Mouse (Mus musculus) frontal cortex, postnatal 14 days (tissue): ENCODE data around the gene Map2k1.
A peak's percentile ranks its signal among the peaks of the same experiment; 100 is the strongest.
"Not testable (repeated sequence)": the region's sequence is repeated elsewhere in the genome, so short reads cannot be mapped to it uniquely, and the experiment has no call there.

ENCODE experiments used
- DNase-seq, 2 experiments: peaks; one replicate each; pipeline ENCODE4 v3.0.0; 2022; ENCODE audit warnings: low spot score in 2 of 2

The Map2k1 gene

GRCm38 (mm10) chr9:64253021-64253904, at the start of gene Map2k1:
TSS of gene Map2k1 (minus strand) at chr9:64253631.
- peak; percentile 98 to 100 for DNase-seq

- DNase-seq, result not testable (repeated sequence)
Measured at GRCm38 (mm10) chr9:64303086-64303485, 49.7 kb upstream of the Map2k1 start.

- DNase-seq, result no peak
Measured at GRCm38 (mm10) chr9:64282404-64282987, 29.1 kb upstream of the Map2k1 start.

DNA sequence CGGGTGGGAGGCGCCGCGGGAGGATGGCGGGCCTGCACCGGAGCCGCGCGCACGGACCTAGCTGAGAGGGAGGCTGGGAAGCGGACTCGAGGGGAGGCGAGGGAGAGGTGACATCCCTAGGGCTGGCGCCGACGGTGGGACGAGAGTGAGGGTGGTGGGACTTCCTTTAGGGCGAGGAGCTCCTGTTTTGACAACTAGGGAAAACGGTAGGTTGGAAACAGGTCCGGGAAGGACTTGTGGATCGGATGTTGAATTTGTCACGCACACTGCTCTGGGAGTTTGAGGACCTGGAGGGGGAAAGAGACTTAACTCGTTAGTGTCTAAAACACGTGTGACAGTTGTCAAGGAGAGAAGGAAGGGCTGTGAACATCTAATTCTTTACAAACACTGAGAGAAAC, 28.3 kb upstream of the Map2k1 start:
- DNase-seq, result no peak

DNA sequence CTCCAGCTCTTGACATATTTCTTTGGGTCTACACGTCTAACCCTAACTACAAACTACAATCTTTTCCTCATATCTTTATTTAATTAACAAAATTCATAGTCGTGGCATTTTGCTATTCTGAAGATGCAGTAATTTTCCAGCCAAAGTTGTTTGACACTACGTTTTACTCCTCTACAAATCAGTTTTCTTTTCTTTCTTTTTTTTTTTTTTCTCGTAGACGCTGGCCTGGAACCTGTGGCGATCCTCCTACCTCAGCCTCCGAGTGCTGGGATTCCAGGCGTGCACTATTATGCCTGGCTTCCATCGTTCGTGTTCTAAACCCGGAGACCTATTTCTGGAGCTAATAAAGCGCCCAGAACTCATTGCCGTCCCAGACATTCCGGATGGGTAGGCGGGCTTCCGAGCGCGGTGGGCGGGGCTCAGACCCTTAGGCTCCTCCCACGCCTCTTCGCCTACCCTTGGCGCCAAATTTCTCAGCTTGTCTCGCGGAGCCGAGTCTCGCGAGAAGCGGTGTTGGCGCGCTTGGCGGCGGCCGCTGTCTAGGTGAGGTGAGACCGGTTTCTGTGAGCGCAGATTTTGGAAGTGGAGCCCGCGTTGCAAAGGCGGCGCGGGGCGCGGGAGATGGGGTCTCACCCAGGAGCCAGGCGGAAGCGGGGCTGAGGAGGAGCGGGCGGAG, 27.8 kb upstream of the Map2k1 start, which contains the start of gene Tipin:
Gene Tipin (plus strand): TSS at position 477 of the 676 bp plus-strand sequence.
- DNase-seq, result peak; percentile 84 to 86

- DNase-seq, result no peak
Measured at GRCm38 (mm10) chr9:64278665-64279310, 25.4 kb upstream of the Map2k1 start.

GRCm38 (mm10) chr9:64277706-64278105, 24.3 kb upstream of the Map2k1 start:
- peak in 1 of 2 experiments; percentile 65 for DNase-seq

DNA sequence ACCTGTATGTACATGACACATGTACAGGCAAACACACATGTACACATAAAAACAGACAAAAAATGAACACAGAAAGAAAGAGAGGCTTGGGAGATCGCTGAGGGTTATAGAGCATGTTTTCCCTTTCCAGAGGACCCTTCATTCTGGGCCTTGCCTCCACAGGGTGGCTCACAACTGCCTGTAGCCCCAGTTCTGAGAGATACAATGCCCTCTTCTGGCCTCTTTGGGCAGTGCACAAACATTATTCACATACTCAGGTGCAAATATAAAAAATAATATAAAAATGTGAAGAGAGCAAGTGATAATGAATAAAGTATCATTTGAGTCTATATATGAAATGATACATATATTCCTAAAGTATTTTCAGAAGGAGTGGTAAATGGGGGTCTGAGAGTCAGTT, 21.5 kb upstream of the Map2k1 start:
- DNase-seq, result no peak

DNA sequence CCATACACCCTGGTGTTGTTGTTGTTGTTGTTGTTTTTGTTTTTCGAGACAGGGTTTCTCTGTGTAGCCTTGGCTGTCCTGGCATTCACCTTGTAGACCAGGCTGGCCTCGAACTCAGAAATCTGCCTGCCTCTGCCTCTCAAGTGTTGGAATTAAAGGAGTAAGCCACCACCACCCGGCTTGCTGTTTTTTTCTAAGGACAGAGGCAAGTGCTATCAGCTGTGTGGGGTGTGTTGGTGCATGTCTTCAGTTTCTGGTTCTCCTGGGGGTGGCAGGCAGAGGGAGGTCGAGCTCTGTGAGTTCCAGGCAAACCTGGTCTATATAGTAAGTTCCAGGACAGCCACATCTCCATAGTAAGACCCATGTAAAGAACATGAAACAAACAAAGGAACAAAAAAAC, 20.9 kb upstream of the Map2k1 start:
- DNase-seq, result no peak

- no peak for DNase-seq
Measured at GRCm38 (mm10) chr9:64273757-64274156, 20.3 kb upstream of the Map2k1 start.

DNA sequence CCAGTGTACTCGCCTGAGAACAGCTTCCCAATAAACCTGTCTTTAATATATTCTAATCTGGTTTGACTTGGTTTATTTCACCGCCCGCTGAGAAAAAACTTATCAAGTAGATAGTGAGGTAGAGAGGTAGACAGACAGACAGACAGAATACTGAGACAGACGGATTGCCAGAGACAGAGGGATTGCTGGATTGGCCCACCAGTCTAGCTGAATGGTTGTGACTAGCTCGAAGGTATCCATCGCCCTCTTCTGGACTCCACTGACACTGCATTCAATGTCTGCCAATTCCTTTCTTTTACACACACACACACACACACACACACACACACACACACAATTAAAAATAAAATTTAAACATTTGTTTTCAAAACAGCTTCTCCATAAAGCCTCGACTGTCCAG, 19.2 kb upstream of the Map2k1 start:
- DNase-seq, result peak in 1 of 2 experiments; percentile 57

- DNase-seq, result no peak
Measured at GRCm38 (mm10) chr9:64271249-64271648, 17.8 kb upstream of the Map2k1 start.

DNA sequence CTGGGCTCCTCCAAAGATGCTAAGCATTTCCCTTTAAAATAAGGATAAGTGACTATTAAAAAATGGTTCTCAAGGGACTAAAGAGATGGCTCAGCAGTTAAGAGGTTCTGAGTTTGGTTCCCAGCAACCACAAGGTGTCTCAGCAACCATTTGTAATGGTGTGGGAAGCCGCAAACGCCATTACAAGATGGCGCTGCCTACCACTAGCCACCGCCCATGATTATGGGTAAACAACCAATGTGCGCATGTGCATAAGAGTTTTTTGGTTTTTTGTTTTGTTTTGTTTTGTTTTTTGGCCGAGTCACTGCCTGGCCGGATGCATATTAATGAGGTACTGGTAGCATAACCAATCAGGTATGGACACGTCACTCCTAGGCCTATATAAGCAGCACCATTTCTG, 15.4 kb upstream of the Map2k1 start:
- DNase-seq, result not testable (repeated sequence)

GRCm38 (mm10) chr9:64268196-64268595, 14.8 kb upstream of the Map2k1 start:
- no peak for DNase-seq

DNA sequence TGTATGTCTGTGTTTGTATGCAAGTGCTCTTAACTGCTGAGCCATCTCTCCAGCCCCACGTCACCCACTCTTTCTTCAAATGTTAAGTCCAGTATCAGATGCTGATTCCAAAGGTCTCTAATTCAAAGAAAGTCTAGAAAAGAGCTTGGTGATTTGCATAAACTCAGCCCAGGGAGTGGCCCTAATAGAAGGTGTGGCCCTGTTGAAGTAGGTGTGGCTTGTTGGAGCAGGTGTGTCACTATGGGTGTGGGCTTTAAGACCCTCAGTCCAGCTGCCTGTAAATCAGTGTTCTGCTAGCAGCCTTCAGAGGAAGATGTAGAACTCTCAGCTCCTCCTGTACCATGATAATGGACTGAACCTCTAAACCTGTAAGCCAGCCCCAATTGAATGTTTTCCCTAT, 13.8 kb upstream of the Map2k1 start:
- no peak for DNase-seq

GRCm38 (mm10) chr9:64264813-64265212, 11.4 kb upstream of the Map2k1 start:
- peak; percentile 14 to 30 for DNase-seq

DNA sequence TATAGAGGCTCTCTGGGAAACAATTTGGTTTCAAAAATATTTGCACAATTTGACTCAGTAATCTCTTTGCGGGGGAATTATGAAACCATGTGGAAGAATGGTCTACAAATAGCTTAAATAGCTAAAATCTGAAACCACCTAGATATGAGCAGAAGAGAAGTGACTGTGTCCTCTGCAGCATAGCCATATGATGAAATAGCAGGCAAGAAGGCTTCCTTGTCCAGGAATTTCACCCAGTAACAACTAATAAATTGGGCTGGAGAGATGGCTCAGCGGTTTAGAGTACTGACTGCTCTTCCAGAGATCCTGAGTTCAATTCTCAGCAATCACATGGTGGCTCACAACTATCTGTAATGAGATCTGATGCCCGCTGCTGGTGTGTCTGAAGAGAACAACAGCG, 7.6 kb upstream of the Map2k1 start:
- no peak for DNase-seq

GRCm38 (mm10) chr9:64259906-64260305, 6.5 kb upstream of the Map2k1 start:
- DNase-seq, result no peak

GRCm38 (mm10) chr9:64256204-64256603, 2.8 kb upstream of the Map2k1 start:
- DNase-seq, result no peak

GRCm38 (mm10) chr9:64255422-64255821, 2.0 kb upstream of the Map2k1 start:
- no peak for DNase-seq

GRCm38 (mm10) chr9:64252591-64253020, 825 bp downstream of the Map2k1 start:
- no peak for DNase-seq
